In the genomic region with DNA sequence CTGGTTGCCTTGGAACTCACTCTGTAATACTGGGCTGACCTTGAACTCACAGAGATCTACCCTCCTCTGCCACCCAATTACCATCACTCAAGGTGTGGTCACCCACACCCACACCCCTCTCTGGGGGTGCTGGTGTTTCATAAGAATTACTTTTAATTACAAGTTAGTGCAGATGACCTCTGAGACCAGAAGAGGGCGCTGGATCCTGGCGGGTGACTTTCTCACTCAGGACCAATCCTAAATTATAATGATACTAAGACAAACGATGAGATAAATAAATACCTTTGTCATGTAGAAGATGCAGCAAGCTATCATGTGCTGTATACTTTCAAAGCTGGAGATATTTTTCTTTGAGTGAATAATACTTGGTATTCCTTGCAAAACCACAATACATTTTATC, we compare ENCODE assay signal across 9 mouse cellular contexts.
"Had no signal": no experiment of that assay in that cellular context is flagged by ENCODE, and none has a peak within 500 bp of the region (broad histone marks: within the 10 kb centered on the region; RNA-seq: fewer than 3 reads in every experiment).

No protein-coding gene starts in this region.

- DNase-seq: kidney, adult 8-10 months; kidney, postnatal 25 days; liver, embryonic 13.5 days; lung, adult 18-20 months; right cerebral cortex, postnatal 14 days; thymus, postnatal 36 days had no signal

- H3K27ac ChIP-seq: limb, embryonic 15.5 days; liver, embryonic 13.5 days; midbrain, embryonic 12.5 days; stomach, embryonic 15.5 days had no signal

- H3K36me3 ChIP-seq: limb, embryonic 15.5 days; liver, embryonic 13.5 days; midbrain, embryonic 12.5 days; stomach, embryonic 15.5 days had no signal

- H3K4me3 ChIP-seq: limb, embryonic 15.5 days; liver, embryonic 13.5 days; midbrain, embryonic 12.5 days; stomach, embryonic 15.5 days had no signal

- H3K9me3 ChIP-seq: limb, embryonic 15.5 days; liver, embryonic 13.5 days; midbrain, embryonic 12.5 days; stomach, embryonic 15.5 days had no signal

- H3K4me1 ChIP-seq: limb, embryonic 15.5 days; liver, embryonic 13.5 days; midbrain, embryonic 12.5 days; stomach, embryonic 15.5 days had no signal

- H3K9ac ChIP-seq: limb, embryonic 15.5 days; liver, embryonic 13.5 days; midbrain, embryonic 12.5 days; stomach, embryonic 15.5 days had no signal

- H3K4me2 ChIP-seq: limb, embryonic 15.5 days; liver, embryonic 13.5 days; midbrain, embryonic 12.5 days; stomach, embryonic 15.5 days had no signal

- H3K27me3 ChIP-seq: limb, embryonic 15.5 days; liver, embryonic 13.5 days; midbrain, embryonic 12.5 days; stomach, embryonic 15.5 days had no signal
